Mouse (Mus musculus) lung, postnatal 36 days (tissue): ENCODE data around the gene Ccdc182.

Experiments used
- DNase-seq: peaks from one replicate; pipeline ENCODE4 v3.0.0; 2022; ENCODE audit warnings: mixed read lengths

Gene Ccdc182

DNA sequence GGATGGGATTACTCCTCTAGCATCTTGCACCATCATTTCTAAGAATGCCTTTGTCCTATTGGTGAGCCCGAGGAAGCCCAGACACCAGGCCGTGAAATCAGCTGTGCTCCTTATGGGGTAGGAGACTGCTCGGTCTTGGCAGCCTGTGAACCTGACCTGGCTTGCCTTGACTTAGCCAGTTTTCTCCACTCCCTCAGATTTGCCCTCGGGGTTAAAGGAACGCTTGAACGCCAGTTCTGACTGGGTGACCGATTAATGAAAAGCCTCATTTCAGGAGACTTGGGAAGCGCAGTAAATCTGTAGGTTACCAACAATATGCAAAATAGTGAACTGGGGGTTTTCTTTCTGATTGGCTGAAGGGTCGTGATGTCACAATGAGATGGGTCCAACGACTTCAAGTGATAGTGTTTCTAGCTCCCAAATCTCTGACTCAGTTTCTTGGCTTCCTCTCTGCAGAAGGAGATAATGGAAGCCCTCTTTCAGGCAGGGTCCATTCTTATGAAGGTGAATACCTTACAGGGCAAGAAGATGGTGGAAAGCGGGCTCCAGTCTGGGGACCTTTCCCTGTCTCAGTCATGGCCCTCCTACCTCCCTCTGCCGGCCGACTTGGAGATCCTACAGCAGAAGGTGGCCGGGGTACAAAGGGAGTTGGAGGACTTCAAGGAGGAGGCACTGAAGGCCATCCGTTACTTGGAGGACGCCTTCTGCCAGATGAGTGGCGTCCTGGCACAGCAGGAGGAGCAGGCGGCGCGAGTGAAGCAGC is at the start of gene Ccdc182:
TSS of gene Ccdc182 (plus strand) at position 428 of the 763 bp plus-strand sequence.
- no peak for DNase-seq

DNA sequence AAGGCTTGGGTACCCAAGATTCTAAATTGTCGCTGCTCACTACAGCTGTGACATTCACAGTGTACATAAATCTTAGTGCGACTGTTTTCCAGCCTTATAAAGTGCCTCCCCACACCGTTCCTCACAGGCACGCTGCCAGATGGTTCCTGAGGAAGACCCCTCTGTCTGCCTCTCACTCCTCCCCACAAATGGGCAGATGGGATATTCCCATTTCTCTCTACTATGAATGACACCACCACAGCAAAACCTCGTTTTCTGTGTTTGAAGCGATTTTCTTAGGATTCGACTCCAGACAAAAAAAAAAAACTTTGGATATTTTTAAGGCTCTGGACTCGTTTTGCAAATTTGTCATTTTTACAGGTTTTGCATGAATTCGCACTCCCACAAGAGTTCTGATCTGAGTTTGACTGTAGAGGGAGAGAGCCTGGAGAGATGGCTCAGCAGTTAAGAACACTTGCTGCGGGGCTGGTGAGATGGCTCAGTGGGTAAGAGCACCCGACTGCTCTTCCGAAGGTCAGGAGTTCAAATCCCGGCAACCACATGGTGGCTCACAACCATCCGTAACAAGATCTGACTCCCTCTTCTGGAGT is 48.2 kb upstream of the Ccdc182 start:
- no peak for DNase-seq

DNA sequence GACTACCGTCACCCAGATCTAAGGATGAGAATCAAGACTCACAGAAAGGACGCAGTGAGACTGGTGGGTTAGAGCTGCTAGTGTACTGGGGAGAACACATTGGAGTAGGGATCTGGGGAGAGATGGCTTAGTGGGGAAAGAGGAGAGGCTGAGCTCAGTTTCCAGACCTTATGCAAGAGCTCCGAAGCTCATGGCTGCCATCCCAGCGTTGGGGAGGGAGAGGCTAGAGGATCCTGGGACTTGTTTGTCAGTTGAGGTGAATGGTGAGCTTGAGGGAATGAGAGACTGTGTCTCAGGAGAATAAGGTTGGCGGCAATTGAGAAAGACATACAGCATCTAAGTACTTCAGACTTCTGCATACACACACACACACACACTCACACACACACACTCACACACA is 45.2 kb upstream of the Ccdc182 start:
- DNase-seq: no peak

DNA sequence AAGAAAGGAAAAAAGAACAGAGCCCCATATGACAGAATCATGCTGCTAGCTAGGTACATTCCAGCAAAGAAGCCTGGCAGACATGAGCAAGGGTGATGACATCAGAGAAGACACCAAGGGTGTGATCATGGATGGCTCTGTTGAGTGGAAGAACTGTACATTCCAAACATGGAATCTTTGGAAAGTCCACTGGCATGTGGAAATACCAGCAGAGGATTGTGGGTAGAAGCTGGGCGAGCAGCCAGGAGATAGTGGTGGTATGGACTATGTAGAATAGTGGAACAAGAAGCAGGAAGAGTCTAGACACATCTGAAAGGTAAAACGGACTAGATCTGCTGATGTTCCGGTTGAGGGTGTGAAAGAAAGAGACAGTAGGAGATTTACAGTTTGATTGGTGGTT is 43.3 kb upstream of the Ccdc182 start:
- no peak for DNase-seq

DNA sequence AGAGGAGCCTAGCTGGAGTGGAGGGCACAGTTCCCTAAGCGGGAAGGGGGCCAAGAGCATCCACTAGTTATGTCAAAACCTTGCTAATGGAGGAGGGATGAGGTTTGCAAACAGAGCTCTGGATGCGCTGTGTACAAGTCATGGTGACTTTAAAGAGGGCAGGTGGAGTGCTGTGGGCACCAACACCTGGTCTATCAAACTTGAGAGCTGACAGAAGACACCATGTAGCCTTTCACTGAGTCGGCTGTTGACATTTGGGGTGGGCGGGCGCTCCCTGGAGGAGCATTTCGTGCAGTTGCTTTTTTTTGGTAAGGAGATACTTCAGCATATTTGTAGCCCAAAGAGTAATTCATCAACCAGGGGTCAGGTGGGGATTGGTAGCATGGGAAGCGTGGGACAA is 42.6 kb upstream of the Ccdc182 start:
- no peak for DNase-seq

DNA sequence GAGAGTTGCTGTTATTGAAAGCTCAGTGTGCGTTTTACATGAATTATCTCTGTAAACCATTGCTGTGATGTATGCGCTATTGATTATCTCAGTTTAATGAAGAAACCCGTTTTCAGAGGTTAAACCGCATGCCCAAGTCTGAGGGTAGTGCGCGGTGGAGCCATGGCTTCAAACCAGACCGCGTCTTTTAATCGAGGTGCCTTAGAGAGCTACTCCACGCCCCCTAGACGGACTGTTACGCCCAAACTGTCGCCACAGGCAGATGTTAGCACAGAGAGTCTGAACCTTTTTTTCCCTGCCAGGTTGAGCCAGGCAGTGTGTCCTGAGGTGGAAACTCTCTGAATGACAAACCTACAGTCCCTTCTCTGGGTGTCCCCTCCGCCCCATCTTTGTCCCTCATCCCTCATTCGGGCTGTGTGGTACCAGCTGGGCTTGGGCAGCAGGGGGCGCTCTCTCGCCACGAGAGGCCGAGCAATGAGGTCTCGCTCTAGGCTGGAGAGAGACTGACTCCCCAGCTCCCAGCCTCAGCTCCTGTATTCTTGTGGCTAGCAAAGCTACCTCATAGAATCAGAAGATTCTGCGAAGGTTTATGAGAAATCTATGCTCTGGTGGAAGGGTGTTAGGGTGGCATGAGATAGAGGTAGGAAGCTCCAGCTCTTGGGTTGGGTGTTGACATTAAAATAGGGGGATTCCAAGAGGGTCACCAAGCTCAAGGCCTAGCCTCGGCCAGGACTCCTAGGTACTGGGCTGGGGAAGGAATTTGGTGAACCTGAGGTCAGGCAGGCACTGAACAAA is 41.7 kb upstream of the Ccdc182 start:
- DNase-seq: peak; percentile 87

DNA sequence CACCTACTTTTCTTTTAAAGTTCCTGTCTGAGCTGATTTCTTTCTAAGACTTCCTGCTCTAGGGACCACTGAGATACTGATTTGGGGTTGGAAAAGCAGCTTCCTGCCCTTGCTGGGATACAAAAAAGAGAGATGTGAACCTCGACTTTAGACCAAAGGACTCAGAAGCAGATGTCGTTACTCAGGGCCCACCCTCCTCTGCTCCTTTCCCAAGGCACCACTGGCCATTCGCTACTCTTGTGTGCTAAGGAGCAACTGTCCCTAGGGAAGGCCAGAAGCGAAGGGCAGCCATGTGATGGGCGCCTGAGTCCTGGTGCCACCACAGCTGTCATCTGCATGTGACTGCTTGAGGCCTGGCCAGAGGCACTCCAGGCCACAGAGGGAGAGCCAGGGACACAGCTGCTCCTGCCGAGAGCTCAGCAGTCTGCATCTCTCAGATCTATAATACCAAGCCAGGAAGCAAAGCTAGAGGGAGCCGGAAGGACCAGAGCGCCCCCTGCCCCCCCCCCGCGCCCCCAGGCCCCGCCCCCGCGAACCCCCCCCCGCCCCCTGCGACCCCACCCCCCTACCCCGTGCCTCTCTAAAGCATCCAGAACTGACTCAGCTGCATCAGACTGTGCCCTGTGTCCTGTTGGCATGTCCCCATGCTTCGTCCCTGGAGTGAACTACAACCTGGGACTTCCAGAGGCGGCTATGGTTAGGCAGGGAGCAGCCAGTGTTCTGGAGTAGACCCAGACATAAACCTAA is 40.9 kb upstream of the Ccdc182 start:
- peak; percentile 37 for DNase-seq

DNA sequence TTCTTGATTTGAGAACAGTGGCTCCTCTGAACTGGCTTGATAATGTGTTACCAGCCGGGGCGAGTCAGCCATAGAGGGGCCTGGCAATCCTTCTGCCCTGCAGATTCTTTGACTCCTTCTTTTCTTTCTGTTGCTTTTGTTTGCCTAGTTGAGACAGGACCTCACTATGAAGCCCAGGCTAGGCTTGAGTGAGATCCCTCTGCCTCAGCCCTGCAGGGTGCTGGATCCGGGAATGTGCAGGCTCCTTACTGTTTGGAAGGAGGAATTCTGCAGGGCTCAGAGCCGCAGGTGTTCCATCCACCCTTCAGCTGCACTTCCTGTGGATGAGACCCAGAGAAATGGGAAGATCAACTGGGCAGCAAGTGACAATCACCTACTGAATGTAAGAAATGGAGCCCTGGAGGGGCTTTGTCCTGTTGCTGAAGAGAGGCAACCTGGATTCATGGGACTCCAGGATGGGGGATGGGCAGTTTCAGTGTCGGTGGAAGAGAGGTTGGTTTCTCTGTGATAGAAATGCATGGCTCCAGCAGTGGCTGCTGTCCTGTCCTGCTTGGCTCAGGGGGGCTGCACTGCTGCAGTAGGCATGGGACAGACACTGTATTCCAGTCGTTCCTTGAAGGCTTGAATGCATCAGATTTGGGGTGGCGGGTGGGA is 40.2 kb upstream of the Ccdc182 start:
- no peak for DNase-seq

DNA sequence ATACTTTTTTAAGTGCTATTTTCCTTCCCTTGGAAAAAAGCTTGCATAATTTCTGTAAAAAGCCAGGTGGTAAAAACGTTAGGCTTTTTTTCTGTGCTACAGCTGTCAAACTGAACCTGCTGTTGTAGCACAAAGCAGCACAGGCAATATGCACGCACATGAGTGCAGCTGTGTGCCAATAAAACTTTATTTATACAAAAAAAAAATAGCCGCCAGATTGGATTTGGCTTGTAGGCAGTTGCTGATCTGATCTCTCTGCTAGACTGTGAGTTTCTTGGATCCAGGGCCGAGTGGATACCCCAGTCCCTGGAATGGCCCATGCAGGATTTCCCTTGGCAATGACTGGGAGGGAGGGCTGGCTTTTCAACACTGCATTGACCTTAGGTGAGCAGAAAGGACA is 36.2 kb upstream of the Ccdc182 start:
- no peak for DNase-seq

DNA sequence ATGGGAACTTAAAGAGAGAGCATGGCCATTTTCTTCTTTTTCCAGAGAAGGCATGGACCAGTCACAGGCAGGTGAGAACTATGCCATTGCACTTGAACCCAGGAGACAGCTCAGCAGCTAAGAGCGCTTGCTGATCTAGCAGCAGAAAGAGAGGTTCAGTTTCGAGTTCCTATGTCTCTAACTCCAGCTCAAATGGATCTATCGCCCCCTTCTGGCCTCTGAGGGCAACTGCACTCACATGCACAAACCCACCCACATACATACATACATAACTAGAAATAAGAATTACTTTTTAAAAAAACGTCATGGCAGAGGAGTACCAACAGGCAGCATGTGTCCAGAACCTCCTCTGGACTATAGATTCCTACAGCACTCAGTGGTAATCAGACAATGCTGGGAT is 35.6 kb upstream of the Ccdc182 start:
- DNase-seq: no peak

DNA sequence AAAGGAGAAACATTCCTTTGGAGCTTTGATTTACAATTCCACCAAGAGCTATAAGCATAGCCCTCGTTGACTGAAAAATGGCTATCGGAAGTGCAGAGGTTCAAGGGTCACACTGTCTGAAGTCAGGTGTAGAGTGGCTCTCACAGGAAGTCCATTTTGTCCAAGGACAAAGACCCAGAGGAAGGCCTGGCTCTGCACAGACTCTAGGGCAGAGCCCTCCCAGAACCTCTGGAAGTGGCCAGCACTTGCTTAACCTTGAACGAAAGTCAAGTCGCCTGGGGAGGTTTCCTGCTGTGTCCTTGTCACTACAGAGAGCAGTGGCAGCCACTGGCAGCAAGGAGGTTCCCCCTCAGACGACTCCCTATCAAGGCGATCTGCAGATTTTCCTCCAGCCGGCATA is 33.4 kb upstream of the Ccdc182 start:
- DNase-seq: no peak

DNA sequence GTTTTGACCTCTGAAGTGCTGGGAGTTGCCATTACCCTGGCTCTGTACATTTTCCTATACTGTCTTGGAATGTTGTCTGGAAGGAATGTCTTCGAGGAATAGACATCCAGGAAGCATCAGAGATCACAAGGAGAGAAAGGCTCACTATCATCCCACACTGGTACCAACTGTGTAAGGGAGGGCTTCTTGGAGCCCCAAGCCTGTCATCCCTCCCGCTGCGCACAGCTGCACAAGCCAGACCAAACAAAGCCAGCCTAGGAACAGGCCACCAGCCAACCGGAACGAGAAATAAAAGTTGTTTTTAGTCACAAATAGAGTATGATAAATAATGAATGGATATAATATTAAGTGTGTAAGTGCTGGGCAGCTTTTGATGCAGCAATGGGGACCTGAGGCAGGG is 29.0 kb upstream of the Ccdc182 start:
- no peak for DNase-seq

DNA sequence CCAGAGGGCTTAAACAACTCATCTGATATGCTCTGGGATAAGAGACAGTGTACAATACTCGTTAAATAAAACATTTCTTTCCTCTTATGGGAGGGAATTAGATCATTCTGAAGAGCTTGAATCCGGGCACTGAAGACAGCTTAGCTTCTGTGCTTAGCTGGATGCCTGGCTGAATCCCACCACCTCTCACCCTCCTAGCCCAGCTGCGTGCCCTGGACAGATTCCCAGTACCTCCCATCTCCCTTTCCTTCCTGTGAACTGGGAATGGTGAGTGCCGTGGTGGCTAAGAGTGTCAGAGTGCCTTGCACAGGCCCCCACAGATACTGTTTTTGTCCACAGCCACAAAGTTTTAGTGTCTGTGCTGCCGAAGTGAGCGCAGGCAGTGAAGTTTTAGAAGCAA is 27.5 kb upstream of the Ccdc182 start:
- DNase-seq: no peak

DNA sequence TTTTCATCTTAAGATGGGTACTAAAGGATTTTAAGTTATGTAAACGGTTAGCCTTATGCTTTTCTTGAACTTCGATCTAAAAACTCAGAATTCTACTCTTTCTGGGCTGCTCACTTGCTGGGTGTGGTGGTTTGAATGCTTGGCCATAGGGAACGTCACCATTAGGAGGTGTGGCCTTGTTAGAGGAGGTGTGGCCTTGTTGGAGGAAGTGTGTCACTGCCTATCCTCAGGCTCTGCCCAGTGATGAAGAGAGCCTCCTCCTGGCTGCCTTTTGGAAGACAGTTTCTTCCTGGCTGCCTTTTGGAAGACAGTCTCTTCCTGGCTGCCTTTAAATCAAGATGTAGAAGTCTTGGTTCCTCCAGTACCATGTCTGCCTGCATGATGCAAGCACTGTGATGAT is 22.0 kb upstream of the Ccdc182 start:
- DNase-seq: peak; percentile 38

DNA sequence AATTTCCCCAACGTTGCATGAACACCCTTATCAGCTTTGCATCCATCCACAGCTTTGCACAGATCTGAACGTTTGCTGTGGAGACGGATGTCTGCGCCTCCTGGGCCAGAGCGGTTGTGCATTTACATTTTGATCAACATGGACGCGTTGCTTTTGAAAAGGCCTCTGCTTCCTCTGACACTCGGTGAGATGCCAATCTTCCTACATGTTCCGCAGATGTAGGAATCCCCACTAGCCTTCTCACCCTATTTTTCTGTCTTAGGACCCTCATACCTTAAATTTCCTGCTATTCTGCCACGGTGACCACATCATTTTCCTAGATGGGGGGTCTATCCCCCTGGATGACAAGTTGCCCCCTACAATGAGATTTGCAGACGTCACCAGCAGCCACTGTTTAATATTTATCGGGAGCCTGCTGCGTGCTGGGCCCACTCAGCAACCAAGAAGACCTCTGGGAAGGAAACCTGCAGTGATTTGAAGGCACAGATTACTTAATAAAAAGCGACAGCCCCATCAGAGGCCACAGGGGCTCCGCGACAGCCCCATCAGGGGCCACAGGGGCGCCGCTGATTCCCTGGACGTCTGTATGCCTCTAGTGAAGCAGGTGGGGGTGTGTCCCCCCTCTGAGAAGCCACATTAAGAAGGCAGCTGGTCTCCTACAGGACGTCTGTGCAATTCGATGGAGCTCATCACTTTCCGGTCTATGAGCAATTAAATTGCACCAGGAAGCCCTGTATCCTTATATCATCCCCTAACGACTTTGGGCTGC is 19.6 kb upstream of the Ccdc182 start:
- DNase-seq: no peak

DNA sequence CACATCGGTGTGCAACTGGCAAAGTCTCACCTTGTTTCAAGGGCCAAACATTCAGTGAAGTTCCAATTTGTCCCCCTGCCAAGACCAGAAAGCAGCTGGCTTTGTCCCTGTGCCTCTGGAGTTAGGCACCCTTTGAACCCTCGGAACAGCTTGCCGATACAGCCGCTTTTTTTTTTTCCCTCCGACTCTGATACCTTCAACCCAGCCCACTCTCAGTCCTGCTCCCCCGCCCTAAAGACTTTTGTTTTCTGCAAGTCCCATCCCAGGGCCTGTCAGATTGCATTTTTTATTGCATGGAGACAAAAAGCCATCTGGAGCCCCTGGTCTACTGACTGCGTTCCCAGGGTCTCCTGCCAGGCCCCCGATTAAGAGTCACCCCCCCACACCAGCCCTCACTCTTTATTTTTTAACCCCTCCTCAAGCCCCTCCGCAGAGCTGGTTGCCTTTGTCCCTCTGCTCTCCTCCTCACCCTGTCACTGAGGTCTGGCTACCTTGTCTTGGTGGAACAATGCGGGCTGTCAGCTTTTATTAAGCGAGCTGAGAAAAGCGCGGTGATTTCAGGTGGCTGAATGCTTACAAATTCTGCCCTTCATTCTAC is 18.9 kb upstream of the Ccdc182 start:
- no peak for DNase-seq

DNA sequence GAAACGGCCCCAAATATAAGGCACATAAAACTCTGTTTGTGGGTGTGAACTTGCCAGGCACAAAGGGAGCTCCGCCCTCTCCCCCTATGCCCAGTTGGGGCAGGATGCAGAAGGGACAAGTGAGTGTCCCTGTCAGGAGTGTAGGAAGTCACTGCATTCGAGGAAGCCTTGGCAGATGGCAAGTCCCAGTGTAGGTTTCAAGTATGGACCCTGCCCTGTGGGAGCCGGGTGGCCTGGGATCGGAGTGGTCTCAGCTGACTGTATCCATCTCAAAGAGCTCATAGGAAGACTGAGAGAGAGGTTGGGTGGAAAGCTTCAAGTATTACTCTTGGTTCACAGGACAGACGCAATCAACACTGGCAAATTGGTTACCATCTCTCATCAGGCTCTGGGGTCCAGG is 17.9 kb upstream of the Ccdc182 start:
- DNase-seq: no peak

DNA sequence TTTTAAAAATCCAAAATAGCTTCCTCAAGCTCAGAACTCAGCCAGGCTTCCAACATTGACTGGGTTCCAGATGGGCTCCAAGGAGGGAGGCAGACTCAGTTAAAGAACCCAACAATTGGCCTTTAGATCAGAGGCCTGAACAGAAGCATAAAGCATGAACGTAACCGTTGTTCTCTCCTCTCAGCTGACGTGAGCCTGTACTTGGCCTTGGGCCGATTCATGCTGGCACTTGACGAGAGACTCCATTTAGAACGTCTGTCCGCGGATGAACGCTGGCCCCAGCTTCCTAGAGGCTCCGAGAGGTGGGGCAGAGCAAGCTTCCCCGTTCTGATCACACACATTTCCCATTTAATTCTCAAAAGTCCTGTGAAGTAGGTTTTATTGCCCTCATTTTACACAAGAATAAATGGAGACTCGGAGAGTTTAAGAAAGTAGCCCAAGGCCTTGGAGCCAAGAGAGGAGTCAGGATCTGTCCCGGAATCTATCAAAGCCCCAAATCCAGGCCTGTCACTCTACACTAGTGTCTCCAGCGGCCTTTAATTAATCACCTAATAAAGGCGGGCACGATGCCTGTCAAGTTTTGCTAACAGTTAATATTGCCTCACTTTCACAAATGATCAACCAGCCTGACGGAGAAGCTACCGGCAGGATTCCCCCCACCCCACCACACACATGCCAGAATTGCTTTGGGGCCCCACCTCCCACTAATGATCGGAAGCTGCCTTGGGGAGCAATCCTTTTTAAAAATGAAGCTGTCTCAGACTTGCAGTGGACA is 17.1 kb upstream of the Ccdc182 start:
- DNase-seq: no peak

DNA sequence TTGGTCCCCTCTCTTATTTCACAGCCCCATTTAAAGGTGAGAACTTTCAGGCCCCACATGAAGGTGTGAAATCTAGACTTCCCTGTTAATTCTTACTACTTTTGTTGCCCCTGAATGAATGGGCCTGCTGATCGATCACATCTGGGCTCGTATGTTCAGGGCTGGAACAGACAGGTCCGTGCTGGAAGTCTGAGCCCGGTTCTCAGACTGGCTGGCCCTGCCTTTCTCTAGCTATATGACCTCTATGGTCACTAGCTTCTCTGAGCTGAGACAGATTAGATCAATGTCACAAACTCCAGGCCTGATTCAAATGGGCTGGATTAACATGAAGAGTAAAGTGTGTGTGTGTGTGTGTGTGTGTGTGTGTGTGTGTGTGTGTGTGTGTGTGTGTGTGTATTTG is 14.9 kb upstream of the Ccdc182 start:
- no peak for DNase-seq

DNA sequence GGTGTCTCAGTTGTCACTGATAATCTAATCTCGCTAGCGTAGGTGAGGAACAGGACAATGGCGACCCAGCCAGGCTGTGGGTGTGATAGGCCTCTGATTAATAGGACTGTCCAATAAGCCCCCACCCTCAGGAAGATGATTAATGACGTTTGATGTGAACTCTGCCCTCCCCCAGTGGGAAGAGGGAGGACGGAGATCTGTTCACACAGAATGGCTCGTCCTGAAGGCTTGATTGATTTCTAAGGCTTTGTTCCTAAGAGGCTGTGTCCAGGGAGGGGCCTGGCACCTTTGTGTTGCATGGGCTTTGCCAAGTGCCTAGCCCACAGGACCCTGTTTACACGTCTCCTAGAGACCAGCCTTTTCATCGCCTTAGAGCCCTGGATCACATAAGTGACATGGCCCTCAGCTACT is 13.4 kb upstream of the Ccdc182 start:
- DNase-seq: no peak
